Mouse (Mus musculus): ENCODE data around the gene Krt76.

Krt76 gene

GRCm38 (mm10) chr15:101892820-101893219 lies at the start of gene Krt76:
Gene Krt76 (minus strand): TSS chr15:101892920.
- DNase-seq: no peak

- no peak for DNase-seq
Measured at GRCm38 (mm10) chr15:101941948-101942347, 49.2 kb upstream of the Krt76 start.

GRCm38 (mm10) chr15:101940274-101940829 lies 47.6 kb upstream of the Krt76 start, which contains the start of gene Krt79:
Gene Krt79 (minus strand): TSS chr15:101940324.
- DNase-seq: no peak

GRCm38 (mm10) chr15:101938600-101939308 lies 46.0 kb upstream of the Krt76 start:
- DNase-seq: no peak

- no peak for DNase-seq
Measured at GRCm38 (mm10) chr15:101933024-101933423, 40.3 kb upstream of the Krt76 start.

- DNase-seq: no peak
Measured at GRCm38 (mm10) chr15:101929666-101930065, 36.9 kb upstream of the Krt76 start.

- DNase-seq: no peak
Measured at GRCm38 (mm10) chr15:101929087-101929486, 36.4 kb upstream of the Krt76 start.

GRCm38 (mm10) chr15:101927340-101928080 lies 34.8 kb upstream of the Krt76 start:
- no peak for DNase-seq

GRCm38 (mm10) chr15:101925041-101925440 lies 32.3 kb upstream of the Krt76 start:
- DNase-seq: no peak

GRCm38 (mm10) chr15:101924635-101925034 lies 31.9 kb upstream of the Krt76 start, which contains the start of gene Krt4:
Gene Krt4 (minus strand): TSS chr15:101924735.
- DNase-seq: no peak

GRCm38 (mm10) chr15:101922296-101922695 lies 29.6 kb upstream of the Krt76 start:
- no peak for DNase-seq

GRCm38 (mm10) chr15:101916072-101916471 lies 23.4 kb upstream of the Krt76 start:
- no peak for DNase-seq

GRCm38 (mm10) chr15:101904849-101905248 lies 12.1 kb upstream of the Krt76 start:
- DNase-seq: no peak

GRCm38 (mm10) chr15:101902171-101903149 lies 9.7 kb upstream of the Krt76 start:
- no peak for DNase-seq

GRCm38 (mm10) chr15:101895216-101895615 lies 2.5 kb upstream of the Krt76 start:
- DNase-seq: no peak

GRCm38 (mm10) chr15:101879776-101880175 lies 12.9 kb downstream of the Krt76 start:
- DNase-seq: no peak

GRCm38 (mm10) chr15:101878041-101878440 lies 14.7 kb downstream of the Krt76 start:
- DNase-seq: no peak

GRCm38 (mm10) chr15:101874383-101874782 lies 18.3 kb downstream of the Krt76 start:
- no peak for DNase-seq

GRCm38 (mm10) chr15:101873231-101873630 lies 19.5 kb downstream of the Krt76 start:
- no peak for DNase-seq

GRCm38 (mm10) chr15:101869431-101869830 lies 23.3 kb downstream of the Krt76 start, which contains the start of gene Krt77:
Gene Krt77 (minus strand): TSS chr15:101869705.
- no peak for DNase-seq

- DNase-seq: no peak
Measured at GRCm38 (mm10) chr15:101866754-101867153, 26.0 kb downstream of the Krt76 start.

GRCm38 (mm10) chr15:101860421-101861130 lies 32.1 kb downstream of the Krt76 start:
- DNase-seq: no peak

Data from thymus, postnatal 25 days (tissue).